ENCODE assay signal across 30 mouse cellular contexts in genomic region chr16:71243065-71243464, GRCm38 (mm10).
DNase-seq lines count a peak whose midpoint lies in the region; ATAC-seq and TF ChIP-seq lines count a peak whose summit lies in the region.
"Had no signal": no experiment of that assay in that cellular context is flagged by ENCODE, and none has a peak within 500 bp of the region (broad histone marks: within the 10 kb centered on the region; RNA-seq: fewer than 3 reads in every experiment).

No protein-coding gene starts in this region.

- no peaks in the 10 kb centered on the region for H3K36me3 ChIP-seq in forebrain, embryonic 14.5 days (ENCODE audit: control insufficient read depth, insufficient read depth, low read length)
- no peaks in the 10 kb centered on the region for H3K36me3 ChIP-seq in forebrain, embryonic 11.5 days (ENCODE audit: control insufficient read depth, insufficient read depth, low read length)
- H3K36me3 ChIP-seq in hindbrain, postnatal 0 days (ENCODE audit: insufficient read depth, low read length): no peaks in the 10 kb centered on the region
- no peaks in the 10 kb centered on the region for H3K36me3 ChIP-seq in hindbrain, embryonic 16.5 days (ENCODE audit: control insufficient read depth, insufficient read depth, low read length)
- H3K36me3 ChIP-seq in heart, embryonic 12.5 days: no peaks in the 10 kb centered on the region
- H3K36me3 ChIP-seq: embryonic facial prominence, embryonic 10.5 days; embryonic facial prominence, embryonic 13.5 days; G1E; heart, embryonic 15.5 days; hindbrain, embryonic 10.5 days; hindbrain, embryonic 13.5 days had no signal

- DNase-seq in forebrain, embryonic 14.5 days (ENCODE audit: low spot score): peak; percentile 63
- no peak for DNase-seq in forebrain, embryonic 11.5 days (ENCODE audit: low spot score)
- DNase-seq in hindbrain, postnatal 0 days (ENCODE audit: low spot score): peak; percentile 2
- DNase-seq in Muller cell, postnatal 12 days (ENCODE audit: inconsistent ontology term): peak; percentile 15
- DNase-seq: adrenal gland, adult 2 months; adrenal gland, postnatal 14 days; B cell, adult 2 months; cerebellum, adult 11-12 months; cerebellum, adult 8-10 months; cerebellum, postnatal 10 days; cerebellum, postnatal 36 days; embryo, embryonic 11 days; gastrocnemius, adult 2 months; gastrocnemius, postnatal 14 days; heart, adult 11 months; heart, postnatal 10 days; heart, postnatal 36 days; kidney, adult 2 months had no signal

- H3K4me3 ChIP-seq in forebrain, embryonic 14.5 days (ENCODE audit: low read depth, low read length): no peak overlapping the region
- H3K4me3 ChIP-seq in forebrain, embryonic 11.5 days (ENCODE audit: low read depth, low read length): no peak overlapping the region
- no peak overlapping the region for H3K4me3 ChIP-seq in hindbrain, postnatal 0 days (ENCODE audit: low read length)
- no peak overlapping the region for H3K4me3 ChIP-seq in hindbrain, embryonic 16.5 days (ENCODE audit: low read length)
- H3K4me3 ChIP-seq in heart, embryonic 12.5 days: no peak overlapping the region
- H3K4me3 ChIP-seq: embryonic facial prominence, embryonic 10.5 days; embryonic facial prominence, embryonic 13.5 days; erythroblast, embryonic 14.5 days; gastrocnemius, adult 2 months; heart, embryonic 15.5 days; hindbrain, embryonic 10.5 days; hindbrain, embryonic 13.5 days had no signal

- no peaks in the 10 kb centered on the region for H3K27me3 ChIP-seq in forebrain, embryonic 14.5 days (replicated peaks; ENCODE audit: control insufficient read depth, insufficient read depth, low read length)
- H3K27me3 ChIP-seq in forebrain, embryonic 11.5 days (ENCODE audit: control insufficient read depth, insufficient read depth, low read length): no peaks in the 10 kb centered on the region
- H3K27me3 ChIP-seq in hindbrain, postnatal 0 days (ENCODE audit: insufficient read depth, low read length): no peaks in the 10 kb centered on the region
- H3K27me3 ChIP-seq in hindbrain, embryonic 16.5 days (replicated peaks; ENCODE audit: control insufficient read depth, insufficient read depth, low read length): no peaks in the 10 kb centered on the region
- H3K27me3 ChIP-seq in heart, embryonic 12.5 days (replicated peaks): no peaks in the 10 kb centered on the region
- H3K27me3 ChIP-seq: CH12.LX; embryonic facial prominence, embryonic 13.5 days; heart, embryonic 15.5 days; hindbrain, embryonic 13.5 days had no signal

- 0 out of 2 replicates have a peak, but pooled peaks cover 2% of the 10 kb centered on the region for H3K4me1 ChIP-seq in forebrain, embryonic 14.5 days (ENCODE audit: control insufficient read depth, insufficient read depth, low read length)
- H3K4me1 ChIP-seq in forebrain, embryonic 11.5 days (replicated peaks; ENCODE audit: control insufficient read depth, insufficient read depth, low read length): no peaks in the 10 kb centered on the region
- H3K4me1 ChIP-seq in hindbrain, postnatal 0 days (ENCODE audit: insufficient read depth, low read length): no peaks in the 10 kb centered on the region
- no peaks in the 10 kb centered on the region for H3K4me1 ChIP-seq in hindbrain, embryonic 16.5 days (ENCODE audit: control insufficient read depth, insufficient read depth, low read depth, low read length)
- no peaks in the 10 kb centered on the region for H3K4me1 ChIP-seq in heart, embryonic 12.5 days (replicated peaks)
- H3K4me1 ChIP-seq: embryonic facial prominence, embryonic 10.5 days; embryonic facial prominence, embryonic 13.5 days; heart, embryonic 15.5 days; hindbrain, embryonic 10.5 days had no signal

- no peak overlapping the region for H3K9ac ChIP-seq in forebrain, embryonic 14.5 days (ENCODE audit: low read length)
- no peak overlapping the region for H3K9ac ChIP-seq in forebrain, embryonic 11.5 days (ENCODE audit: low read length)
- H3K9ac ChIP-seq in hindbrain, postnatal 0 days (replicated peaks; ENCODE audit: low read length): no peak overlapping the region
- no peak overlapping the region for H3K9ac ChIP-seq in hindbrain, embryonic 16.5 days (ENCODE audit: low read depth, low read length)
- no peak overlapping the region for H3K9ac ChIP-seq in heart, embryonic 12.5 days
- H3K9ac ChIP-seq: embryonic facial prominence, embryonic 13.5 days; heart, embryonic 15.5 days; hindbrain, embryonic 13.5 days had no signal

- TF ChIP-seq CTCF in hindbrain, postnatal 0 days (IDR thresholded peaks at IDR 0.05; ENCODE audit: low read depth): no peak

- no peak overlapping the region for H3K4me2 ChIP-seq in forebrain, embryonic 14.5 days (ENCODE audit: low read length)
- no peak overlapping the region for H3K4me2 ChIP-seq in forebrain, embryonic 11.5 days (ENCODE audit: low read depth, low read length, severe bottlenecking)
- no peak overlapping the region for H3K4me2 ChIP-seq in hindbrain, postnatal 0 days (ENCODE audit: low read depth, low read length)
- H3K4me2 ChIP-seq in hindbrain, embryonic 16.5 days (ENCODE audit: low read length): no peak overlapping the region
- H3K4me2 ChIP-seq in heart, embryonic 12.5 days: no peak overlapping the region
- H3K4me2 ChIP-seq: embryonic facial prominence, embryonic 13.5 days; heart, embryonic 11.5 days; heart, embryonic 15.5 days; hindbrain, embryonic 13.5 days had no signal

- no peak overlapping the region for H3K27ac ChIP-seq in forebrain, embryonic 14.5 days (ENCODE audit: low read depth, low read length)
- no peak overlapping the region for H3K27ac ChIP-seq in forebrain, embryonic 11.5 days (ENCODE audit: low read depth, low read length)
- no peak overlapping the region for H3K27ac ChIP-seq in hindbrain, postnatal 0 days
- no peak overlapping the region for H3K27ac ChIP-seq in hindbrain, embryonic 16.5 days (ENCODE audit: low read depth, low read length)
- no peak overlapping the region for H3K27ac ChIP-seq in heart, embryonic 12.5 days (ENCODE audit: poor library complexity, severe bottlenecking)
- H3K27ac ChIP-seq: embryonic facial prominence, embryonic 10.5 days; embryonic facial prominence, embryonic 13.5 days; gastrocnemius, adult 2 months; heart, embryonic 15.5 days; hindbrain, embryonic 10.5 days; hindbrain, embryonic 13.5 days had no signal

- no peaks in the 10 kb centered on the region for H3K9me3 ChIP-seq in forebrain, embryonic 14.5 days (replicated peaks; ENCODE audit: control insufficient read depth, low read length)
- no peaks in the 10 kb centered on the region for H3K9me3 ChIP-seq in forebrain, embryonic 11.5 days (ENCODE audit: control insufficient read depth, low read length)
- no peaks in the 10 kb centered on the region for H3K9me3 ChIP-seq in hindbrain, postnatal 0 days (ENCODE audit: low read length)
- H3K9me3 ChIP-seq in hindbrain, embryonic 16.5 days (ENCODE audit: control insufficient read depth, low read length): no peaks in the 10 kb centered on the region
- H3K9me3 ChIP-seq in heart, embryonic 12.5 days (replicated peaks): no peaks in the 10 kb centered on the region
- H3K9me3 ChIP-seq: embryonic facial prominence, embryonic 10.5 days; embryonic facial prominence, embryonic 13.5 days; G1E; heart, embryonic 15.5 days; hindbrain, embryonic 10.5 days; hindbrain, embryonic 13.5 days had no signal

- peak; percentile 45; the same call in 1 of the 2 replicates for ATAC-seq in forebrain, embryonic 14.5 days
- no peak for ATAC-seq in forebrain, embryonic 11.5 days (replicated peaks; ENCODE audit: low FRiP score)
- no peak for ATAC-seq in hindbrain, postnatal 0 days
- no peak for ATAC-seq in hindbrain, embryonic 16.5 days
- no peak for ATAC-seq in heart, embryonic 12.5 days (ENCODE audit: insufficient number of reproducible peaks, low FRiP score)
- ATAC-seq: intestine, postnatal 0 days had no signal
